Mouse (Mus musculus): ENCODE data around the gene Golga2. TPM values are rescaled to one million over a fixed set of nuclear protein-coding genes. Genes with fewer than 3 reads are reported as not detected.
A peak's percentile ranks its signal among the peaks of the same experiment; 100 is the strongest.

Golga2 gene
- polyA plus RNA-seq, 1 experiment, result 36.3 TPM

GRCm38 (mm10) chr2:32328911-32329460, 41.8 kb downstream of the Golga2 start:
- Histone ChIP-seq H3K36me3 (ENCODE audit: control insufficient read depth, insufficient read depth) (no peaks in the 10 kb centered on the region), H3K4me3 (ENCODE audit: insufficient read depth, poor library complexity, severe bottlenecking) (no peak overlapping the region)

DNA sequence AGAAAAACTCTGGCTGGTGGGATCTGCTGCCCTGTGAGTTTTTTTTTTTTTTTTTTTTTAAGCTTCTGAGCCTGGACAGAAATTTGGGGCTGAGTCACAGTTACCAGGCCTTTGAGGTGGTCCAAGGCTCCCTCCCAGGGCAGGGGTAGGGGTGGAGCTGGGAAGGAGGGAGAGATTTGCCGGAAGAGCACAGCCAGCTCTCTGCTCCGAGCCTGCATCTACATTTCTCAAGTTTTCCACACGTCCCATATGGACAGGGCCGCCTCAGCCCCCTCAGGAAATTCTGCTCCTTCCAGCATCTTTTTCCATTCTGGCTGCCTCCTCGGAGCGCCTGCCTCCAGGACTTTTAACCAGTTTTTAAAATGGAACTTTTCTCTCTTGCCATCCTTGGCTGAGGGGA, 42.3 kb downstream of the Golga2 start:
- TF ChIP-seq MYOD1 (IDR thresholded peaks at IDR 0.05; ENCODE audit: control insufficient read depth, insufficient read length, low read depth) (no peak), MYOG (IDR thresholded peaks at IDR 0.05; ENCODE audit: control insufficient read depth, extremely low read depth, insufficient read length) (no peak), CEBPB (IDR thresholded peaks at IDR 0.05; ENCODE audit: low read depth) (no peak), USF1 (IDR thresholded peaks at IDR 0.05; ENCODE audit: low read depth) (no peak), MAX (IDR thresholded peaks at IDR 0.05) (no peak), FOSL1 (IDR thresholded peaks at IDR 0.05; ENCODE audit: insufficient read depth, low read length, poor library complexity, severe bottlenecking) (no peak), CTCF (IDR thresholded peaks at IDR 0.05; ENCODE audit: control insufficient read depth, insufficient read depth, insufficient read length) (no peak)
- Histone ChIP-seq H3K4me3 (ENCODE audit: insufficient read depth, poor library complexity, severe bottlenecking) (no peak overlapping the region), H3K27me3 (ENCODE audit: control insufficient read depth, insufficient read depth, insufficient read length) (no peaks in the 10 kb centered on the region), H3ac (ENCODE audit: control insufficient read depth, insufficient read length, low read depth) (no peak overlapping the region), H3K79me2 (ENCODE audit: control insufficient read depth, insufficient read depth) (no peaks in the 10 kb centered on the region), H3K36me3 (ENCODE audit: control insufficient read depth, insufficient read depth) (no peaks in the 10 kb centered on the region), H3K79me3 (ENCODE audit: low read depth) (no peaks in the 10 kb centered on the region)

More at GRCm38 (mm10) chr2:32328911-32329460, 41.8 kb downstream of the Golga2 start:
- no peak for TF ChIP-seq CTCF (IDR thresholded peaks at IDR 0.05; ENCODE audit: control insufficient read depth, insufficient read depth, insufficient read length)
- TF ChIP-seq MYOG (IDR thresholded peaks at IDR 0.05; ENCODE audit: control insufficient read depth, extremely low read depth, insufficient read length), result no peak
- no peak for TF ChIP-seq FOSL1 (IDR thresholded peaks at IDR 0.05; ENCODE audit: insufficient read depth, low read length, poor library complexity, severe bottlenecking)
- no peak for TF ChIP-seq MAX (IDR thresholded peaks at IDR 0.05)
- no peak for TF ChIP-seq USF1 (IDR thresholded peaks at IDR 0.05; ENCODE audit: low read depth)
- no peak for TF ChIP-seq CEBPB (IDR thresholded peaks at IDR 0.05; ENCODE audit: low read depth)
- TF ChIP-seq MYOD1 (IDR thresholded peaks at IDR 0.05; ENCODE audit: control insufficient read depth, insufficient read length, low read depth), result no peak
- H3K79me2 ChIP-seq (ENCODE audit: control insufficient read depth, insufficient read depth), result no peaks in the 10 kb centered on the region
- H3K79me3 ChIP-seq (ENCODE audit: low read depth), result no peaks in the 10 kb centered on the region
- peak overlapping the region; percentile 3 for H3ac ChIP-seq (ENCODE audit: control insufficient read depth, insufficient read length, low read depth)
- H3K27me3 ChIP-seq (ENCODE audit: control insufficient read depth, insufficient read depth, insufficient read length), result no peaks in the 10 kb centered on the region

DNA sequence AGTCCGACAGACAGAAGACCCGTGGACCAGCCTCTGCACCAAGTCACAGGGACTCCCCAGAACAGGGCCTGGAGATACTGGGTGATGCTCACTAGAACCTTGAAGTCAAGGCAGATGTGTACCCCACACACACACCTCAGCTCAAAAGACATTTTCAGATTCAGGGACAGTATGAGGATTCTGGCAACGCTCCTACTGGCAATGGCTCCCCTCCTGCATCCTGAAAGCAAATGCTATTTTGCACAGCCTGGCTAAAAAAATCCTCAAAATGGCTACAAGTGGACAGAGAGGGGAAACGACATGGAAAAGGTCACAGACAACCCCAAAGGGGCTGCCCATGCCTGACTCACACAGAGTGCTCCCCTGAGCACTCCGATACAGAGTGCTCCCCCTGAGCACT, 45.0 kb downstream of the Golga2 start:
- H3K4me3 ChIP-seq (ENCODE audit: insufficient read depth, poor library complexity, severe bottlenecking), result no peak overlapping the region
- H3K36me3 ChIP-seq (ENCODE audit: control insufficient read depth, insufficient read depth), result no peaks in the 10 kb centered on the region
- H3K79me2 ChIP-seq (ENCODE audit: control insufficient read depth, insufficient read depth), result no peaks in the 10 kb centered on the region
- no peaks in the 10 kb centered on the region for H3K27me3 ChIP-seq (ENCODE audit: control insufficient read depth, insufficient read depth, insufficient read length)
- no peak overlapping the region for H3ac ChIP-seq (ENCODE audit: control insufficient read depth, insufficient read length, low read depth)
- H3K79me3 ChIP-seq (ENCODE audit: low read depth), result no peaks in the 10 kb centered on the region
- no peak for TF ChIP-seq CTCF (IDR thresholded peaks at IDR 0.05; ENCODE audit: control insufficient read depth, insufficient read depth, insufficient read length)
- no peak for TF ChIP-seq MAX (IDR thresholded peaks at IDR 0.05)
- no peak for TF ChIP-seq USF1 (IDR thresholded peaks at IDR 0.05; ENCODE audit: low read depth)
- no peak for TF ChIP-seq MYOD1 (IDR thresholded peaks at IDR 0.05; ENCODE audit: control insufficient read depth, insufficient read length, low read depth)
- no peak for TF ChIP-seq FOSL1 (IDR thresholded peaks at IDR 0.05; ENCODE audit: insufficient read depth, low read length, poor library complexity, severe bottlenecking)
- TF ChIP-seq MYOG (IDR thresholded peaks at IDR 0.05; ENCODE audit: control insufficient read depth, extremely low read depth, insufficient read length), result no peak
- no peak for TF ChIP-seq CEBPB (IDR thresholded peaks at IDR 0.05; ENCODE audit: low read depth)

DNA sequence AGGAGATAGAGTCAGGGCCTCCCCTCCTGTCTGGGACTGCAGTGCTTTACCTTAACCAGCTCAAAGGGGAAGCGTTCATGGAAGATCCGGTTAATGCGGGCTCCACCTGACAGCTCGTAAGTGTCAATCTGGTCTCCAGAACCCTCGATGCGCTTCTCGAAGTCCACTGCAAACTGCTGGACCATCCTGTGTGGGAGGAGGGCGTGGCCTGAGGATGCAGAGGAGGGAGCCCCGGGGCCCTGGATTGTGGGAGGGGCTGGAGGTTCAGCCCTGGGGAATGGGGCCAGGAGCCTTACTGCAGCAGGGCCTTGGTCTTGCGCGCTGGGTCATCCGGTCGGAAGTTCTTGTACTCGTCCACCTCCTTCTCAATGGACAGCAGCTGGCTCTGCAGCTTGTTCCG, 48.7 kb downstream of the Golga2 start:
- Histone ChIP-seq H3ac (ENCODE audit: control insufficient read depth, insufficient read length, low read depth) (no peak overlapping the region), H3K36me3 (ENCODE audit: control insufficient read depth, insufficient read depth) (peaks cover 4% of the 10 kb centered on the region), H3K4me3 (ENCODE audit: insufficient read depth, poor library complexity, severe bottlenecking) (no peak overlapping the region), H3K27me3 (ENCODE audit: control insufficient read depth, insufficient read depth, insufficient read length) (no peaks in the 10 kb centered on the region), H3K79me2 (ENCODE audit: control insufficient read depth, insufficient read depth) (no peaks in the 10 kb centered on the region), H3K79me3 (ENCODE audit: low read depth) (no peaks in the 10 kb centered on the region)
- TF ChIP-seq MYOD1 (IDR thresholded peaks at IDR 0.05; ENCODE audit: control insufficient read depth, insufficient read length, low read depth), result no peak
- TF ChIP-seq CTCF (IDR thresholded peaks at IDR 0.05; ENCODE audit: control insufficient read depth, insufficient read depth, insufficient read length), result no peak
- TF ChIP-seq MAX (IDR thresholded peaks at IDR 0.05), result no peak
- TF ChIP-seq USF1 (IDR thresholded peaks at IDR 0.05; ENCODE audit: low read depth), result no peak
- no peak for TF ChIP-seq CEBPB (IDR thresholded peaks at IDR 0.05; ENCODE audit: low read depth)
- no peak for TF ChIP-seq FOSL1 (IDR thresholded peaks at IDR 0.05; ENCODE audit: insufficient read depth, low read length, poor library complexity, severe bottlenecking)
- no peak for TF ChIP-seq MYOG (IDR thresholded peaks at IDR 0.05; ENCODE audit: control insufficient read depth, extremely low read depth, insufficient read length)

- Histone ChIP-seq H3K4me3 (ENCODE audit: insufficient read depth, poor library complexity, severe bottlenecking) (no peak overlapping the region), H3K79me2 (ENCODE audit: control insufficient read depth, insufficient read depth) (no peaks in the 10 kb centered on the region), H3K36me3 (ENCODE audit: control insufficient read depth, insufficient read depth) (peaks cover 4% of the 10 kb centered on the region), H3K27me3 (ENCODE audit: control insufficient read depth, insufficient read depth, insufficient read length) (no peaks in the 10 kb centered on the region), H3K79me3 (ENCODE audit: low read depth) (no peaks in the 10 kb centered on the region), H3ac (ENCODE audit: control insufficient read depth, insufficient read length, low read depth) (no peak overlapping the region)
- no peak for TF ChIP-seq MYOD1 (IDR thresholded peaks at IDR 0.05; ENCODE audit: control insufficient read depth, insufficient read length, low read depth)
- TF ChIP-seq MYOG (IDR thresholded peaks at IDR 0.05; ENCODE audit: control insufficient read depth, extremely low read depth, insufficient read length), result no peak
- no peak for TF ChIP-seq CEBPB (IDR thresholded peaks at IDR 0.05; ENCODE audit: low read depth)
- TF ChIP-seq MAX (IDR thresholded peaks at IDR 0.05), result no peak
- no peak for TF ChIP-seq USF1 (IDR thresholded peaks at IDR 0.05; ENCODE audit: low read depth)
- TF ChIP-seq CTCF (IDR thresholded peaks at IDR 0.05; ENCODE audit: control insufficient read depth, insufficient read depth, insufficient read length), result no peak
- no peak for TF ChIP-seq FOSL1 (IDR thresholded peaks at IDR 0.05; ENCODE audit: insufficient read depth, low read length, poor library complexity, severe bottlenecking)
Measured at GRCm38 (mm10) chr2:32339912-32340642, 52.9 kb downstream of the Golga2 start.

Measured in C2C12 (cell line).